Mouse (Mus musculus): ENCODE measurements around the gene Hephl1. TPM values are rescaled to one million over a fixed set of nuclear protein-coding genes. Genes with fewer than 3 reads are reported as not detected.
A peak's percentile ranks its signal among the peaks of the same experiment; 100 is the strongest.

Hephl1 gene
- polyA plus RNA-seq, 1 experiment from 2014 or later: not detected

DNA sequence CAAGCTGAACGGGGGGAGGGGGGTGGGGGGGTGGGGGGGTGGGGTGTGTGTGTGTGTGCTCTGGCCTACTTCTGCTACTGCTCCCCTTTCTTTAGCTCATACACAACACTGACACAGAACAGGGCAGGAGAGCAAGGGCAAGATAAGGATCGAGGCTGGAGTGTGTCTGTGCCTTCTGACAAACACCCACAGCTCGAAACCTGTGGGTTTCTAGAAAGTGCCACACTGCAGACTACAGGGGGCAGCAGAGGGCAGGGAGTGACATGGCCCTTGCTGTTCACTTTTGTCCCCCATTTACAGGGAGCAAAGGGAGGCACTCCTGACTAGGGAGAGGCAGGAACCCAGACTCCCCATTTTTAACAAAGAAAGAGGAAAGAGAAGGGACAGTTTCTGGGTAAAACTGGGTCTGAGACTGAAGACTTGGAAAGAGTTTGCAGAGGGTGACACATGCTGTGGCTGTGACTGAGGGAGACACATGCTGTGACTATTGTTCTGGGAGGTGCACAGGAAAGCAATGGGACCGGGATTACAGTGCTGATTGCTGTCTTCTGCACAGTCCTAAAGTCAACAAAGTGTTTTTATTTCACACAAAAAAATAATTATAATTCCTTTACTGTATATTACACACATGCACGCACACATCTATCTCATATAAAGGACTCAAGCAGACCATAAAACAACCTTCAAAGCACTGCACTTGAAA lies 82.7 kb downstream of the Hephl1 start:
- DNase-seq (ENCODE audit: low spot score): peak; percentile 53
- H3K4me1 ChIP-seq (replicated peaks): no peaks in the 10 kb centered on the region
- no peaks in the 10 kb centered on the region for H3K27me3 ChIP-seq (ENCODE audit: insufficient read depth, poor library complexity, severe bottlenecking)
- no peak overlapping the region for H3K27ac ChIP-seq
- no peak overlapping the region for H3K4me3 ChIP-seq
- H3K9me3 ChIP-seq: peaks cover 6% of the 10 kb centered on the region
- H3K36me3 ChIP-seq: peaks cover 47% of the 10 kb centered on the region
- WGBS: 63% methylated on average over 5 of the region's 5 CpGs

- H3K27me3 ChIP-seq (ENCODE audit: insufficient read depth, poor library complexity, severe bottlenecking): no peaks in the 10 kb centered on the region
- DNase-seq (ENCODE audit: low spot score): no peak
- H3K36me3 ChIP-seq: peaks cover 43% of the 10 kb centered on the region
- 72% methylated on average over 3 of the region's 3 CpGs for WGBS
- H3K4me3 ChIP-seq: no peak overlapping the region
- no peaks in the 10 kb centered on the region for H3K4me1 ChIP-seq (replicated peaks)
- peaks cover 6% of the 10 kb centered on the region for H3K9me3 ChIP-seq
- no peak overlapping the region for H3K27ac ChIP-seq
Measured at GRCm38 (mm10) chr9:15027725-15028124, 84.2 kb downstream of the Hephl1 start.

- Histone ChIP-seq H3K9me3 (peaks cover 6% of the 10 kb centered on the region), H3K27me3 (ENCODE audit: insufficient read depth, poor library complexity, severe bottlenecking) (no peaks in the 10 kb centered on the region), H3K4me3 (no peak overlapping the region), H3K4me1 (replicated peaks) (no peaks in the 10 kb centered on the region), H3K36me3 (peaks cover 57% of the 10 kb centered on the region), H3K27ac (no peak overlapping the region)
- DNase-seq (ENCODE audit: low spot score): no peak
- WGBS: 93% methylated on average over 1 of the region's 1 CpGs
Measured at GRCm38 (mm10) chr9:15023049-15023448, 88.9 kb downstream of the Hephl1 start.

DNA sequence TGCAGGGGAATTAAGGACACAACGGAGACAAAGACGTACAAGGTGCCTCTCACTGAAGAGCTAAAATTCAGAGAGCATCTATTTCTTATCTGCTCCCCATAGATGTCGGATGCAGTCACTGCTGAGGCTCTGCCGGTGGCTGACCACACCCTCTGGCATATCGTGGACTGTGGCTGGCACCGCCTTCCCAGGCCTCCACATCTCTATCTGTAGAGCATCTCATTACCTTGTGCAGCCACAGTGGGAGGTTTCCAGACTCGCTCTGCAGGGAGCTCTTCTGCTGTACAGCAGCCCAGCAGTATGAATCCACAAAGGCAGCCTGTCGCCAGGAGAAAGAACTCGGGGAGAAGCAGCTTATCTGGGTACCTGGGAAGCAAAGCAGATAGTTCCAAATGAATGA lies 90.8 kb downstream of the Hephl1 start:
- Histone ChIP-seq H3K27me3 (ENCODE audit: insufficient read depth, poor library complexity, severe bottlenecking) (no peaks in the 10 kb centered on the region), H3K36me3 (peaks cover 56% of the 10 kb centered on the region), H3K4me3 (no peak overlapping the region), H3K9me3 (peaks cover 1% of the 10 kb centered on the region), H3K27ac (no peak overlapping the region), H3K4me1 (replicated peaks) (no peaks in the 10 kb centered on the region)
- WGBS: 80% methylated on average over 9 of the region's 9 CpGs
- DNase-seq (ENCODE audit: low spot score): no peak

- H3K27me3 ChIP-seq (ENCODE audit: insufficient read depth, poor library complexity, severe bottlenecking): no peaks in the 10 kb centered on the region
- H3K4me1 ChIP-seq (replicated peaks): no peaks in the 10 kb centered on the region
- H3K27ac ChIP-seq: no peak overlapping the region
- H3K36me3 ChIP-seq: peaks cover 53% of the 10 kb centered on the region
- H3K4me3 ChIP-seq: no peak overlapping the region
- 87% methylated on average over 5 of the region's 5 CpGs for WGBS
- DNase-seq (ENCODE audit: low spot score): no peak
- H3K9me3 ChIP-seq: no peaks in the 10 kb centered on the region
Measured at GRCm38 (mm10) chr9:15020561-15021080, 91.3 kb downstream of the Hephl1 start.

DNA sequence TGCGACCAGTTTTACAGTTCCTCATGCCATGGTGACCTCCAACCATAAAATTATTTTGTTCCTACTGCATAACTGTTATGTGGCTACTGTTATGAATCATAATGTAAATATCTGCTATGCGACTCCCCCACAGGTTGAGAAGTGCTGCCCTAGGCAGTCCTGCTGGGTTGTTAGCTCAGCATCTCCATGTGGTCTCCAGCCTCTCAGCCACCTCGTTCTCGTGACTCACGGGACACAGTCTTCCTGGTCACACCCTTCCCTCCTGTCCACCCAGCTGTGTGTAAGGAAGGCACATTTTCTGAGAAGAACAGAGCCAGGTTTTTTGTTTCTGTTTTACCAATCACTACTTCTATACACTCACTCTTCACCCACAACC lies 93.2 kb downstream of the Hephl1 start:
- H3K4me1 ChIP-seq (replicated peaks): no peaks in the 10 kb centered on the region
- WGBS: 92% methylated on average over 5 of the region's 5 CpGs
- no peaks in the 10 kb centered on the region for H3K27me3 ChIP-seq (ENCODE audit: insufficient read depth, poor library complexity, severe bottlenecking)
- peaks cover 60% of the 10 kb centered on the region for H3K36me3 ChIP-seq
- H3K27ac ChIP-seq: no peak overlapping the region
- H3K4me3 ChIP-seq: no peak overlapping the region
- DNase-seq (ENCODE audit: low spot score): no peak
- no peaks in the 10 kb centered on the region for H3K9me3 ChIP-seq

DNA sequence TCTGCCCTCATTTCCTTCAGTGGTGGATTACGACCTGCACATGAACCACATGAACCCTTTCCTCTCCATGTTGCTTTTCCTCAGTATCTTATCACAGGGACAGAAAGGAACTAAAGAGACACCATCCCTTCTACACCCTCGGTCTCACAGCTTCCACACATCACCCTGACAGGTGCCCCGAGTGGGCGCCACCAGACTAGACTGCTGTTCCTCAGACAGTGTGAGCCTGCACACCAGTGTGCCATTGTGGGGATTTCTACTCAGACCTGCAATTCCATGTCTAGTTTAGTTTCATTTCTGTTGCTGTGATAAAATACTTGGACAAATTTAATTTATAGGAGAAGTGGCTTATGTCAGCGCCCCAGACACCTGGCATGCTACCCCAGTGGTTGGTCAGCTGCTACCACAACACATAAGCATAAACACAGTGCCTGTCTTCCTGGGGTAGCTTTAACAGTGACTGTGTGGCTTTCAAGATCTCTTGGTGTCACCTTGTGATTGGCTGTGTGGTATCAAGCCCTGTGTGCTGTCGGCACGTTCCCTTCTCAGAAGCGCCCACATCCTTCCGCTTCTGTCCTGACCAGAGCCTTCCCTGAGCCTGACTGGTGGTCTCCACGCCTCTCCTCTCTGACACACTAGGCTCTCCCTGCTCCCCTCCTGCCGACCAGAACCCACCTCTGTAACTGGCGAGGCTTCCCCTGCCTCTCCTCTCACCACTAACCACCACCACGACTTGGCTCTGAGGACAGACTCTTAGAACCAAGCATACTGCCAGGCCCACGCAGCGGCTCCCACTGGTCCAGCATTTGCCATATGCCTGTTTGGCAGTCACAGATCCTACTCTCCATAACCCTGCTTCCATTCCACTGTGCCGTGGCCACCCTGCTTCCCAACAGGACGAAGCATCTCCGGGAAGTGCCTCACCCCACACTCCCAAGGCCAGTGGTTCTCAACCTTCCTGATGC lies 93.8 kb downstream of the Hephl1 start:
- no peak overlapping the region for H3K27ac ChIP-seq
- H3K4me3 ChIP-seq: no peak overlapping the region
- H3K9me3 ChIP-seq: no peaks in the 10 kb centered on the region
- no peak for DNase-seq (ENCODE audit: low spot score)
- 90% methylated on average over 18 of the region's 18 CpGs for WGBS
- no peaks in the 10 kb centered on the region for H3K4me1 ChIP-seq (replicated peaks)
- H3K27me3 ChIP-seq (ENCODE audit: insufficient read depth, poor library complexity, severe bottlenecking): no peaks in the 10 kb centered on the region
- peaks cover 62% of the 10 kb centered on the region for H3K36me3 ChIP-seq

DNA sequence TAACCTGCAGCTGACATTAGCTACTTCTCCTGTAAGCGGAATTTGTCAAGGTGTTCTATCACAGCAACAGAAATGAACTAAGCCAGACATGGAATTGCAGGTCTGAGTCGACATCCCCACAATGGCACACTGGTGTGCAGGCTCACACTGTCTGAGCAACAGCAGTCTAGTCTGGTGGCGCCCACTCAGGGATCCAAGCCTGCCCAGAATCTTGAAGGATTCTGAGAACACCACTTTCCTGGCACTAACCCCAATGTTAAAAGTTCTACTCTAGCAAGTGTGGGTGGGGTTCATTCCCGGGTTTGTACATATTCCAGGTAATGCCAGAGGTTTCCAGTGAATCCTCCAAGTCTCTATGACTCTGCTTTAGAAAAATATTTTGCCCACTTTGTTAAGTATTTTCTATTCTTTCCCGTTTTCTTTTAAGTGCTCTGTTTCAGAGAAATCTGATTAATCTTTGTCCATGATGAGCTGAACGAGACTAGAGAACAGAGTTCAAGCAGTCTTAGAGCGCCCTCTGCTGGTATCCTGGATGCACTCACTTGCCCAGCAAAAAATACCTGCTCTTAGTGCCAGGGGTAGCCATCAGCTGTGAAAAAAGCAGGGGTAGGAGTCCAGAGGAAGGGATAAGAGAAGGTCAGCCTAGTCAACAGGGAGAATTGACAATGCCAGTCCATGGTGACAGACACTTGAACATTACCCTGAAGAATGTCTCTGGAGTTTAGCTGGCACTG lies 96.5 kb downstream of the Hephl1 start:
- Histone ChIP-seq H3K4me3 (no peak overlapping the region), H3K4me1 (replicated peaks) (no peaks in the 10 kb centered on the region), H3K27ac (no peak overlapping the region), H3K9me3 (no peaks in the 10 kb centered on the region), H3K27me3 (ENCODE audit: insufficient read depth, poor library complexity, severe bottlenecking) (no peaks in the 10 kb centered on the region), H3K36me3 (peaks cover 64% of the 10 kb centered on the region)
- peak; percentile 73 for DNase-seq (ENCODE audit: low spot score)
- 59% methylated on average over 7 of the region's 7 CpGs for WGBS

DNA sequence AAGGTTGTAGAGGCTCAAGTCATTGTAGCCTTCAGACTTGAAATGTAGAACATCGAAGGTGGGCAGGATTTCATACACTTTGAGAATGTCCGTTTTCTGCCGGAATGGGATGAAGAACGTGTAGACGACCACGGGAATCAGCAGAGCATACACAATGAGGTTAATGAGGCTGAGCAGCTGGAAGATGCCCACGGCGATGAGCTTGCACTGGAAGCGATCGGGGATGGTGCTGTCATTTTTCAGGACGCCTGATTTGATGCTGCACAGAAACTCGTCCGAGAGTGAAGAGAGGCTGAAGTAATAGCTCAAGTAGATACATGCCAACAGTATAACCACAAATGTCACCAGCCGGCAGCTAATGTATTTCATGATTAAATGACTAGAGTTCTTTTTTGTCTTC lies 104.3 kb downstream of the Hephl1 start:
- peaks cover 28% of the 10 kb centered on the region for H3K4me1 ChIP-seq (replicated peaks)
- no peak overlapping the region for H3K4me3 ChIP-seq
- no peaks in the 10 kb centered on the region for H3K27me3 ChIP-seq (ENCODE audit: insufficient read depth, poor library complexity, severe bottlenecking)
- no peak for DNase-seq (ENCODE audit: low spot score)
- peaks cover 66% of the 10 kb centered on the region for H3K36me3 ChIP-seq
- WGBS: 86% methylated on average over 14 of the region's 14 CpGs
- no peaks in the 10 kb centered on the region for H3K9me3 ChIP-seq
- H3K27ac ChIP-seq: no peak overlapping the region

DNA sequence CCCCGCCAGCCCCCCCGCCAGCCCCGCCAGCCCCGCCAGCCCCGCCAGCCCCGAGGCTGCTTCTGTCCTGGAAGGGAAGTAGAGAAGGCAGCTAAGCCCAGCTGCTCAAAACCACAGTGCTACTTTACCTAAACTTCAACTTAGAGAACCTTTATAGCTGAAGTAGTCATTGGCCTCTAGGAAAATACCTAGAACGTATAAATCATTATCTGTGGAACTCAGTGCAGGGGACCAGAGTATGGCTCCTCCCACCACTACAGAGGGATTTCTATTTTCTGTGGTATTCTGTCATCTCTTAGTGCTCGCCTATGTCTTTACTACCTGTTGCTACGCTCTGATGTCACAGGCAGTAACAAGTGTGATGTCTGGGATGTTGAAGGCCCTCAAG lies 107.6 kb downstream of the Hephl1 start:
- Histone ChIP-seq H3K9me3 (no peaks in the 10 kb centered on the region), H3K4me1 (replicated peaks) (peaks cover 22% of the 10 kb centered on the region), H3K27ac (peak overlapping the region; percentile 66), H3K27me3 (ENCODE audit: insufficient read depth, poor library complexity, severe bottlenecking) (no peaks in the 10 kb centered on the region), H3K4me3 (0 out of 2 replicates have a peak overlapping the region, but pooled peaks have one; percentile 6), H3K36me3 (peaks cover 58% of the 10 kb centered on the region)
- 30% methylated on average over 9 of the region's 9 CpGs for WGBS
- no peak for DNase-seq (ENCODE audit: low spot score)

DNA sequence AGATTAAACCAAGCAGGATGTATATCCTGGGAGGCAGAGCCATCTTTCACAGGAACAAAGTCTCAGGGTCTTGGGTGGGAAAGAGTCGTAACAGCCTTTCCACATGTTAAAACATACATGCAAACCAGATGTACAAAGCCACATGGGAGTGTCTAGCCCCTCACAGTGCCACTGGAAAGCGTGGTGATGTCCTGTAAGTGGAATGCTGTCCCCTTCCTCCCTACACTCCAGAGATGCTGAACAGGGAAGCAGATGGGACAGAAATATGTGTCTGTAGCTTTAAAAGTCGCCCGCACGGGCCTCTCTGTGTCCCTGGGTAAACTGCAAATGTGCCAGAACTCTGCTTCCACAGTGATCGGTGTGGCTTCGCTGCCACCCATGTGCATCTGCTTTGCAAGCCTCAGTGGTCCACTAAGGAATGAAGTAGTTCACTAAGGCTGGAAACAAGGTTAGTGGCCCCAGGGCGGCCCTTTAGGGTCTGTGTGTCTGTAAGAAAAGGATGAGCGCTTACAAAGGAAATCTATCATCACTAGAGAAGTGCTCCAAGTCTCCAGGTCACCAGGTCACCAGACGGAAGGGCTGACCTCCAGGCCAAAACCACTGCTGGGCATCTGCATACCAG lies 108.1 kb downstream of the Hephl1 start:
- 18% methylated on average over 10 of the region's 10 CpGs for whole genome bisulfite sequencing
- Histone ChIP-seq H3K4me1 (replicated peaks) (peaks cover 22% of the 10 kb centered on the region), H3K27me3 (ENCODE audit: insufficient read depth, poor library complexity, severe bottlenecking) (no peaks in the 10 kb centered on the region), H3K9me3 (no peaks in the 10 kb centered on the region), H3K36me3 (peaks cover 53% of the 10 kb centered on the region), H3K4me3 (0 out of 2 replicates have a peak overlapping the region, but pooled peaks have one; percentile 6), H3K27ac (peak overlapping the region; percentile 66)
- DNase-seq (ENCODE audit: low spot score): peak; percentile 46

- no peaks in the 10 kb centered on the region for H3K9me3 ChIP-seq
- H3K4me1 ChIP-seq (replicated peaks): peaks cover 22% of the 10 kb centered on the region
- 32% methylated on average over 6 of the region's 6 CpGs for WGBS
- no peaks in the 10 kb centered on the region for H3K27me3 ChIP-seq (ENCODE audit: insufficient read depth, poor library complexity, severe bottlenecking)
- H3K4me3 ChIP-seq: no peak overlapping the region
- peak; percentile 6 for DNase-seq (ENCODE audit: low spot score)
- peaks cover 46% of the 10 kb centered on the region for H3K36me3 ChIP-seq
- peak overlapping the region; percentile 66 for H3K27ac ChIP-seq
Measured at GRCm38 (mm10) chr9:15002995-15003613, 108.8 kb downstream of the Hephl1 start.

Data from hindbrain, embryonic 10.5 days (tissue).